In genomic region chr6:27781371-27781770, GRCm38 (mm10) we compare ENCODE assay signal across 31 mouse cellular contexts.
"Had no signal": no experiment of that assay in that cellular context is flagged by ENCODE, and none has a peak within 500 bp of the region (broad histone marks: within the 10 kb centered on the region; RNA-seq: fewer than 3 reads in every experiment).

No protein-coding gene starts in this region.

- H3K27me3 ChIP-seq: limb, embryonic 12.5 days; limb, embryonic 13.5 days; limb, embryonic 15.5 days; liver, embryonic 12.5 days; liver, embryonic 13.5 days; liver, embryonic 15.5 days; lung, embryonic 15.5 days; megakaryocyte, embryonic 14.5 days; midbrain, embryonic 12.5 days; midbrain, embryonic 13.5 days; midbrain, embryonic 15.5 days; neural tube, embryonic 12.5 days had no signal

- H3K4me3 ChIP-seq: limb, embryonic 10.5 days; limb, embryonic 12.5 days; limb, embryonic 13.5 days; limb, embryonic 15.5 days; liver, embryonic 12.5 days; liver, embryonic 13.5 days; liver, embryonic 15.5 days; lung, embryonic 15.5 days; megakaryocyte, embryonic 14.5 days; midbrain, embryonic 10.5 days; midbrain, embryonic 12.5 days; midbrain, embryonic 13.5 days; midbrain, embryonic 15.5 days; myocyte; neural tube, embryonic 12.5 days had no signal

- H3K4me1 ChIP-seq: limb, embryonic 10.5 days; limb, embryonic 12.5 days; limb, embryonic 13.5 days; limb, embryonic 15.5 days; liver, embryonic 12.5 days; liver, embryonic 13.5 days; liver, embryonic 15.5 days; lung, embryonic 15.5 days; megakaryocyte, embryonic 14.5 days; midbrain, embryonic 10.5 days; midbrain, embryonic 12.5 days; midbrain, embryonic 13.5 days; midbrain, embryonic 15.5 days; neural tube, embryonic 12.5 days had no signal

- DNase-seq: left cerebral cortex, postnatal 4 days; liver; liver, embryonic 13.5 days; liver, postnatal 0 days; lung, adult 18-20 months; lung, adult 2 months; lung, embryonic 14.5 days; lung, postnatal 10 days; lung, postnatal 36 days; lung, postnatal 4 days; midbrain, embryonic 14.5 days had no signal

- H3K4me2 ChIP-seq: limb, embryonic 12.5 days; limb, embryonic 13.5 days; limb, embryonic 15.5 days; liver, embryonic 11.5 days; liver, embryonic 12.5 days; liver, embryonic 13.5 days; liver, embryonic 15.5 days; lung, embryonic 14.5 days; lung, embryonic 15.5 days; midbrain, embryonic 11.5 days; midbrain, embryonic 12.5 days; midbrain, embryonic 13.5 days; midbrain, embryonic 15.5 days; neural tube, embryonic 12.5 days had no signal

- H3K27ac ChIP-seq: limb, embryonic 10.5 days; limb, embryonic 12.5 days; limb, embryonic 13.5 days; limb, embryonic 15.5 days; liver, embryonic 12.5 days; liver, embryonic 13.5 days; liver, embryonic 14.5 days; liver, embryonic 15.5 days; lung, embryonic 15.5 days; macrophage; midbrain, embryonic 10.5 days; midbrain, embryonic 12.5 days; midbrain, embryonic 13.5 days; midbrain, embryonic 15.5 days; neural tube, embryonic 12.5 days had no signal

- H3K9me3 ChIP-seq: limb, embryonic 10.5 days; limb, embryonic 12.5 days; limb, embryonic 13.5 days; limb, embryonic 15.5 days; liver, embryonic 12.5 days; liver, embryonic 13.5 days; liver, embryonic 15.5 days; lung, embryonic 15.5 days; megakaryocyte, embryonic 14.5 days; midbrain, embryonic 10.5 days; midbrain, embryonic 12.5 days; midbrain, embryonic 13.5 days; midbrain, embryonic 15.5 days; neural tube, embryonic 12.5 days had no signal

- H3K9ac ChIP-seq: limb, embryonic 12.5 days; limb, embryonic 13.5 days; limb, embryonic 15.5 days; liver, embryonic 12.5 days; liver, embryonic 13.5 days; liver, embryonic 14.5 days; liver, embryonic 15.5 days; liver, postnatal 0 days; lung, embryonic 14.5 days; lung, embryonic 15.5 days; midbrain, embryonic 12.5 days; midbrain, embryonic 13.5 days; midbrain, embryonic 15.5 days; neural tube, embryonic 12.5 days had no signal

- H3K36me3 ChIP-seq: limb, embryonic 10.5 days; limb, embryonic 12.5 days; limb, embryonic 13.5 days; limb, embryonic 15.5 days; liver, embryonic 12.5 days; liver, embryonic 13.5 days; liver, embryonic 15.5 days; lung, embryonic 15.5 days; midbrain, embryonic 10.5 days; midbrain, embryonic 12.5 days; midbrain, embryonic 13.5 days; midbrain, embryonic 15.5 days; neural tube, embryonic 12.5 days had no signal

- ATAC-seq: liver, embryonic 12.5 days; liver, postnatal 0 days; lung, postnatal 0 days; midbrain, embryonic 13.5 days; midbrain, embryonic 15.5 days; midbrain, embryonic 16.5 days had no signal
